Mouse (Mus musculus) forebrain, embryonic 12.5 days (tissue): ENCODE data around the gene Srf. TPM values are rescaled to one million over a fixed set of nuclear protein-coding genes. Genes with fewer than 3 reads are reported as not detected.
"Not testable (repeated sequence)": the region's sequence is repeated elsewhere in the genome, so short reads cannot be mapped to it uniquely, and the experiment has no call there.

ENCODE experiments used
- ATAC-seq: fragments of 200-750 bp; cut with Nextera tagmentation; 2 replicates; pipeline ENCODE4 v1.8.0; 2017; ENCODE audit warnings: moderate TSS enrichment; ENCODE audit not compliant: low FRiP score
- H3K27ac ChIP-seq: fragments of 300-500 bp; sonication (generic); 2 replicates; pipeline ENCODE4 v1.5.1; 2016; ENCODE audit warnings: mild to moderate bottlenecking
- H3K27me3 ChIP-seq: fragments of 300-500 bp; sonication (generic); 2 replicates; pipeline ENCODE4 v1.6.1; 2016; ENCODE audit warnings: mild to moderate bottlenecking
- H3K36me3 ChIP-seq: fragments of 300-500 bp; sonication (generic); replicated peaks from 2 replicates; pipeline ENCODE4 v1.6.1; 2016; ENCODE audit warnings: mild to moderate bottlenecking
- H3K4me1 ChIP-seq: fragments of 300-500 bp; sonication (generic); 2 replicates; pipeline ENCODE4 v1.6.1; 2016
- H3K4me2 ChIP-seq: fragments of 300-500 bp; sonication (generic); 2 replicates; pipeline ENCODE4 v1.6.1; 2016; ENCODE audit warnings: mild to moderate bottlenecking, moderate library complexity
- H3K4me3 ChIP-seq: fragments of 300-500 bp; sonication (generic); replicated peaks from 2 replicates; pipeline ENCODE4 v1.5.1; 2016; ENCODE audit warnings: mild to moderate bottlenecking
- H3K9ac ChIP-seq: fragments of 300-500 bp; sonication (generic); 2 replicates; pipeline ENCODE4 v1.6.1; 2016; ENCODE audit warnings: mild to moderate bottlenecking
- H3K9me3 ChIP-seq: fragments of 300-500 bp; sonication (generic); 2 replicates; pipeline ENCODE4 v1.6.1; 2016
- WGBS: fragments of 180-500 bp; shearing (Covaris S2); methylation state at CpG from one replicate; pipeline ENCODE4 v1.1.7; 2016; 5-methylcytosine and 5-hydroxymethylcytosine counted together
- polyA plus RNA-seq: library from polyadenylated mRNA; unstranded; fragments of >200 nt; fragmentation: Nextera tagmentation; extraction: Ambion mirVana; gene quantifications from 2 replicates; pipeline ENCODE4 v1.2.1, GENCODE M21; 2016

Gene Srf
- polyA plus RNA-seq, 1 experiment from 2014 or later = 5.0 TPM

GRCm38 (mm10) chr17:46589635-46590314 is 33.8 kb upstream of the Srf start:
- ATAC-seq = no peak
- no peak overlapping the region for H3K27ac ChIP-seq
- H3K4me2 ChIP-seq = no peak overlapping the region
- WGBS = 92% methylated on average over 16 of the region's 16 CpGs
- H3K9ac ChIP-seq = no peak overlapping the region
- peaks cover 5% of the 10 kb centered on the region for H3K4me1 ChIP-seq
- no peak overlapping the region for H3K4me3 ChIP-seq
- H3K9me3 ChIP-seq = no peaks in the 10 kb centered on the region
- H3K27me3 ChIP-seq = no peaks in the 10 kb centered on the region
- peaks cover 54% of the 10 kb centered on the region for H3K36me3 ChIP-seq

DNA sequence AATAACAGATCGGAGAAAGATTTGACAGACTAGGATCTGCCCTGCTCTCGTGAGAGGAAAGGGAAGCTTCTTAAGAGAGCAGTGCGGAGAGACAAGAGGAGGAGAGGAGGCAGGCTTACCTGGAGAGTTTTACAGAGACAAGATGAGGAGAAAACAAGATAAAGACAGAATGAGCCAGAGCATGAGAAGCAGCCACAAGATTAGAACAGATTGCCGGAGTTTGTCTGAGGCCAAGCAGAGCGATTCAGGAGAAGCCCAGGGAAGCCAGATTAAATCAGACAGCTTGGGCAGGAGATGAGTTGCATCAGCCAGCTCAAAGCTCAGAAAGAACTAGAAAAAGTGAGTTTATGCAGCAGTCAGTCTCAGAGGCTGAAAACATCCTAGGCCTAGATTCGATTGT is 32.9 kb upstream of the Srf start:
- Histone ChIP-seq H3K36me3 (peaks cover 54% of the 10 kb centered on the region), H3K9ac (no peak overlapping the region), H3K4me2 (no peak overlapping the region), H3K4me1 (no peaks in the 10 kb centered on the region), H3K27me3 (no peaks in the 10 kb centered on the region), H3K27ac (no peak overlapping the region), H3K4me3 (no peak overlapping the region), H3K9me3 (no peaks in the 10 kb centered on the region)
- ATAC-seq = no peak
- WGBS = 96% methylated on average over 6 of the region's 6 CpGs

- Histone ChIP-seq H3K4me3 (no peak overlapping the region), H3K27ac (no peak overlapping the region), H3K9ac (no peak overlapping the region), H3K9me3 (no peaks in the 10 kb centered on the region), H3K4me1 (no peaks in the 10 kb centered on the region), H3K36me3 (peaks cover 54% of the 10 kb centered on the region), H3K27me3 (no peaks in the 10 kb centered on the region), H3K4me2 (no peak overlapping the region)
- WGBS = 93% methylated on average over 9 of the region's 9 CpGs
- ATAC-seq = no peak
Observed at GRCm38 (mm10) chr17:46588173-46588572, 32.2 kb upstream of the Srf start.

DNA sequence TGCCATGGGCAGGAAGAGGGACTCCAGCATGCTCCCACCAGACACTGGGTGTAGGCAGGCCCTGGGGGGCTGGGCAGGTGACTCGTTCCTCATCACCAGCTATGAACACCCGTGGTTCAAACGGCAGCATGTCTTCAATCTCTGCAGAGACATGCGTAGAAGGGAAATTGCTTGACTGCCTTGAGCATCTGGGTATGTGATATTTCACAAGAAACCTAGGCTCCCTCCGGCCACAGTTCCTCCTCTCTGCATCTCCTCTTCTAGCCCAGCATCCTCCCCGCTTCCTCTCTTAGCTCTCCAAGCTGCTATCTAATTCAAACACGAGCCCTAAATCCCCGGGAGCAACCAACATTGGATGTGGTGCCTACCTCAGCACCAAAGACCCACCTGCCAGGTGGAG is 30.4 kb upstream of the Srf start:
- 94% methylated on average over 8 of the region's 8 CpGs for WGBS
- Histone ChIP-seq H3K27me3 (no peaks in the 10 kb centered on the region), H3K36me3 (peaks cover 67% of the 10 kb centered on the region), H3K27ac (no peak overlapping the region), H3K4me1 (no peaks in the 10 kb centered on the region), H3K9ac (no peak overlapping the region), H3K9me3 (no peaks in the 10 kb centered on the region), H3K4me3 (no peak overlapping the region), H3K4me2 (no peak overlapping the region)
- no peak for ATAC-seq

- 77% methylated on average over 5 of the region's 5 CpGs for WGBS
- no peak overlapping the region for H3K4me3 ChIP-seq
- no peak overlapping the region for H3K4me2 ChIP-seq
- H3K9me3 ChIP-seq = no peaks in the 10 kb centered on the region
- peaks cover 81% of the 10 kb centered on the region for H3K36me3 ChIP-seq
- no peak overlapping the region for H3K9ac ChIP-seq
- no peak for ATAC-seq
- H3K27ac ChIP-seq = no peak overlapping the region
- H3K27me3 ChIP-seq = no peaks in the 10 kb centered on the region
- H3K4me1 ChIP-seq = no peaks in the 10 kb centered on the region
Observed at GRCm38 (mm10) chr17:46578650-46579049, 22.7 kb upstream of the Srf start.

- Histone ChIP-seq H3K27ac (no peak overlapping the region), H3K4me1 (no peaks in the 10 kb centered on the region), H3K4me2 (no peak overlapping the region), H3K4me3 (no peak overlapping the region), H3K36me3 (peaks cover 88% of the 10 kb centered on the region), H3K9ac (no peak overlapping the region), H3K9me3 (no peaks in the 10 kb centered on the region), H3K27me3 (no peaks in the 10 kb centered on the region)
- ATAC-seq = no peak
- 85% methylated on average over 13 of the region's 13 CpGs for whole genome bisulfite sequencing
Observed at GRCm38 (mm10) chr17:46576070-46576469, 20.1 kb upstream of the Srf start.

- WGBS = 96% methylated on average over 7 of the region's 7 CpGs
Observed at GRCm38 (mm10) chr17:46574535-46574934, 18.6 kb upstream of the Srf start.

DNA sequence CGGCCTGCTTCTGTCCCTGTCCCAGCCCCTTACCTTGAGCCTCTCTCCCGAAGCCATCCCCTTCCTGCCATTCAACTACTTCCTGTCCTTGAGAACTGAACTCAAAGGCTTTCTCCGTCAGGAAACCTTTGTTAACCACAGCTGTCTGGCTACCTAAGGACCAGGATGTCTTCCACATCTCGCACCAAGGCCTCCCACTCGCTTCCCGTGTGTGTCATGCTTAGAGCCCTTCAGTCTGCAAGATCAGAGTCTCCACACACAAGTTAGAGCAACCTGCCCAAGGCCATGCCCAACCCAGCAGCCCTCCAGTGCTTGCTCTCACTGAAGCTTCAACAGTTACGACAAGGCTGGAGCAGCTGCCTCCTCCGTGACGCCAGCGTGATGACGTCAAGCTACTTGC is 15.0 kb upstream of the Srf start:
- no peaks in the 10 kb centered on the region for H3K9me3 ChIP-seq
- H3K27me3 ChIP-seq = no peaks in the 10 kb centered on the region
- H3K27ac ChIP-seq = no peak overlapping the region
- H3K4me1 ChIP-seq = no peaks in the 10 kb centered on the region
- no peak overlapping the region for H3K4me2 ChIP-seq
- peaks cover 91% of the 10 kb centered on the region for H3K36me3 ChIP-seq
- 89% methylated on average over 11 of the region's 11 CpGs for WGBS
- no peak overlapping the region for H3K9ac ChIP-seq
- ATAC-seq = no peak
- H3K4me3 ChIP-seq = no peak overlapping the region

More at GRCm38 (mm10) chr17:46574535-46574934, 18.6 kb upstream of the Srf start:
- no peaks in the 10 kb centered on the region for H3K4me1 ChIP-seq
- H3K36me3 ChIP-seq = peaks cover 88% of the 10 kb centered on the region
- H3K4me2 ChIP-seq = no peak overlapping the region
- no peak overlapping the region for H3K9ac ChIP-seq
- H3K27ac ChIP-seq = no peak overlapping the region
- no peaks in the 10 kb centered on the region for H3K9me3 ChIP-seq
- no peak for ATAC-seq
- no peak overlapping the region for H3K4me3 ChIP-seq
- H3K27me3 ChIP-seq = no peaks in the 10 kb centered on the region

DNA sequence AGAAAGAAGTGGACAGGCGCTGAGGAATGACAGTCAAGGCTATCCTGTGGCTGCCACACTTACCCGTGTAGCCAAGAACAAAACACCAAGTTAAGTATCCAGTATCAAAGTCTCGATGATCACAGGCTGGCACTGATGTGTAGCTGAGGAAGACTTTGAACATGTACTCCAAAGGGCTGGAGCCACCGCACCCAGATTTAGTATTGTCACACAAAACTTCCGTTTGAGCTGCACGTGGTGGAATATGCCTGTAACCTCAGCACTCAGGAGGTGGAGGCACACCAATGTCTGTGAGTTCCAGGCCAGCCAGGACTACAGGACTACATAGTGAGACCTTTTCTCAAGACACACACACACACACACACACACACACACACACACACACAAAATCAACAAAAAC is 3.2 kb upstream of the Srf start:
- no peak overlapping the region for H3K27ac ChIP-seq
- no peak overlapping the region for H3K4me2 ChIP-seq
- no peak for ATAC-seq
- H3K36me3 ChIP-seq = peaks cover 7% of the 10 kb centered on the region
- peaks cover 16% of the 10 kb centered on the region for H3K4me1 ChIP-seq
- no peak overlapping the region for H3K9ac ChIP-seq
- WGBS = 90% methylated on average over 6 of the region's 6 CpGs
- H3K4me3 ChIP-seq = no peak overlapping the region
- no peaks in the 10 kb centered on the region for H3K9me3 ChIP-seq
- no peaks in the 10 kb centered on the region for H3K27me3 ChIP-seq

- H3K36me3 ChIP-seq = no peaks in the 10 kb centered on the region
- no peak for ATAC-seq
- WGBS = 87% methylated on average over 5 of the region's 5 CpGs
- H3K4me2 ChIP-seq = no peak overlapping the region
- no peak overlapping the region for H3K4me3 ChIP-seq
- no peak overlapping the region for H3K27ac ChIP-seq
- no peaks in the 10 kb centered on the region for H3K9me3 ChIP-seq
- peaks cover 26% of the 10 kb centered on the region for H3K4me1 ChIP-seq
- H3K27me3 ChIP-seq = no peaks in the 10 kb centered on the region
- H3K9ac ChIP-seq = no peak overlapping the region
Observed at GRCm38 (mm10) chr17:46558151-46558550, 2.2 kb upstream of the Srf start.

- peak overlapping the region; percentile 96; the same call in 1 of the 2 replicates for H3K4me2 ChIP-seq
Observed at GRCm38 (mm10) chr17:46557321-46557720, 1.3 kb upstream of the Srf start.

GRCm38 (mm10) chr17:46556584-46556945 is 590 bp upstream of the Srf start:
- WGBS = under 1% methylated on average over 11 of the region's 11 CpGs
- H3K4me3 ChIP-seq = peak overlapping the region; percentile 98

More at GRCm38 (mm10) chr17:46557321-46557720, 1.3 kb upstream of the Srf start:
- ATAC-seq, H3K4me3 ChIP-seq, H3K36me3 ChIP-seq, H3K9ac ChIP-seq, H3K27me3 ChIP-seq, H3K9me3 ChIP-seq, H3K27ac ChIP-seq: not testable (repeated sequence)
- peaks cover 34% of the 10 kb centered on the region for H3K4me1 ChIP-seq

GRCm38 (mm10) chr17:46554977-46555672 is 850 bp downstream of the Srf start:
- H3K9me3 ChIP-seq = no peaks in the 10 kb centered on the region
- H3K27ac ChIP-seq = peak overlapping the region; percentile 92
- H3K4me2 ChIP-seq = peak overlapping the region; percentile 96
- peaks cover 36% of the 10 kb centered on the region for H3K4me1 ChIP-seq
- under 1% methylated on average over 75 of the region's 75 CpGs for WGBS
- ATAC-seq = peak; percentile 14
- peaks cover 22% of the 10 kb centered on the region for H3K36me3 ChIP-seq
- H3K27me3 ChIP-seq = no peaks in the 10 kb centered on the region
- peak overlapping the region; percentile 99 for H3K9ac ChIP-seq
- H3K4me3 ChIP-seq = peak overlapping the region; percentile 98

More at GRCm38 (mm10) chr17:46556584-46556945, 590 bp upstream of the Srf start:
- peak; percentile 18 for ATAC-seq
- H3K9ac ChIP-seq = peak overlapping the region; percentile 99
- no peaks in the 10 kb centered on the region for H3K9me3 ChIP-seq
- peak overlapping the region; percentile 92 for H3K27ac ChIP-seq
- H3K4me1 ChIP-seq = peaks cover 36% of the 10 kb centered on the region
- peak overlapping the region; percentile 96 for H3K4me2 ChIP-seq
- H3K36me3 ChIP-seq = peaks cover 7% of the 10 kb centered on the region
- H3K27me3 ChIP-seq = no peaks in the 10 kb centered on the region
